Mouse (Mus musculus): Measurements from ENCODE around the gene Thsd4. TPM values are rescaled to one million over a fixed set of nuclear protein-coding genes. Genes with fewer than 3 reads are reported as not detected.

The Thsd4 gene
- polyA plus RNA-seq (2014; fragmentation: Nextera tagmentation; extraction: Ambion mirVana): 3.4 and 5.6 TPM in 2 replicates

- whole genome bisulfite sequencing: under 1% methylated on average over 50 of the region's 51 CpGs
- DNase-seq (peak; percentile 82), ATAC-seq (ENCODE audit: low FRiP score, low TSS enrichment) (peak; percentile 14; the same call in 1 of the 2 replicates)
- Histone ChIP-seq H3K27me3 (ENCODE audit: control insufficient read depth, insufficient read depth, low read length) (peaks cover 10% of the 10 kb centered on the region), H3K4me2 (ENCODE audit: low read length) (peak within 1 kb of the TSS; percentile 77), H3K4me1 (ENCODE audit: control insufficient read depth, insufficient read depth, low read length) (peaks cover 32% of the 10 kb centered on the region), H3K4me3 (replicated peaks; ENCODE audit: low read depth, low read length) (peak within 1 kb of the TSS; percentile 45), H3K27ac (replicated peaks; ENCODE audit: low read depth, low read length) (no peak within 1 kb of the TSS), H3K36me3 (ENCODE audit: control insufficient read depth, insufficient read depth, low read length) (no peaks in the 10 kb centered on the region), H3K9me3 (ENCODE audit: control insufficient read depth, low read length) (no peaks in the 10 kb centered on the region), H3K9ac (replicated peaks; ENCODE audit: low read length) (peak within 1 kb of the TSS; percentile 49; the same call in 1 of the 2 replicates)
Measured at GRCm38 (mm10) chr9:60521806-60522264, at the start of gene Thsd4. Gene Thsd4 (minus strand): TSS chr9:60522046.

GRCm38 (mm10) chr9:60571041-60571440 lies 49.2 kb upstream of the Thsd4 start:
- ATAC-seq (ENCODE audit: low FRiP score, low TSS enrichment): no peak
- no peaks in the 10 kb centered on the region for H3K4me1 ChIP-seq (ENCODE audit: control insufficient read depth, insufficient read depth, low read length)
- H3K4me2 ChIP-seq (ENCODE audit: low read length): no peak overlapping the region

DNA sequence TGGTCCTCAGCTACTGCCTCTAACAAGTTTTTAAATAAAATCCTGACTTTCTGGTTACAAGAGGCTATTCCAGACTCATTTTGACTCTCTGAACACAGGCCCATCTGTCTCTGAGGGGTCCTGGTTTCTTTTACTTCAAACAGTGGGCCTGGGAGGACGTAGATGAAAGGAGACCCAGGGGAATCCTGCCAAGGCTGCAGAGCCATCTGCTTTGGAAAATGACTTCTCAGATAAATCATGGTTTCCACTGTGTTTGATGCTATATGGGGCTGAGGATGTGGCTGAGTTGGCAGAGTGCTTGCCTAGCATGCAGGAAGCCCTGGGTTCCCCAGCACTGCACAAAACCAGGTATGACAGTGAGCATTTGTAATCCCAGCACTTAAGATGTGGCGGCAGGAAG lies 47.5 kb upstream of the Thsd4 start:
- H3K36me3 ChIP-seq (ENCODE audit: control insufficient read depth, insufficient read depth, low read length): no peaks in the 10 kb centered on the region
- 66% methylated on average over 2 of the region's 2 CpGs for WGBS
- H3K9me3 ChIP-seq (ENCODE audit: control insufficient read depth, low read length): no peaks in the 10 kb centered on the region
- no peak overlapping the region for H3K4me2 ChIP-seq (ENCODE audit: low read length)
- DNase-seq: peak; percentile 26
- no peak for ATAC-seq (ENCODE audit: low FRiP score, low TSS enrichment)
- H3K4me3 ChIP-seq (replicated peaks; ENCODE audit: low read depth, low read length): no peak overlapping the region
- no peak overlapping the region for H3K9ac ChIP-seq (replicated peaks; ENCODE audit: low read length)
- H3K27me3 ChIP-seq (ENCODE audit: control insufficient read depth, insufficient read depth, low read length): no peaks in the 10 kb centered on the region
- H3K27ac ChIP-seq (replicated peaks; ENCODE audit: low read depth, low read length): no peak overlapping the region
- H3K4me1 ChIP-seq (ENCODE audit: control insufficient read depth, insufficient read depth, low read length): no peaks in the 10 kb centered on the region

More at GRCm38 (mm10) chr9:60571041-60571440, 49.2 kb upstream of the Thsd4 start:
- Histone ChIP-seq H3K27me3 (ENCODE audit: control insufficient read depth, insufficient read depth, low read length) (no peaks in the 10 kb centered on the region), H3K36me3 (ENCODE audit: control insufficient read depth, insufficient read depth, low read length) (no peaks in the 10 kb centered on the region), H3K27ac (replicated peaks; ENCODE audit: low read depth, low read length) (0 out of 2 replicates have a peak overlapping the region, but pooled peaks have one; percentile 32), H3K4me3 (replicated peaks; ENCODE audit: low read depth, low read length) (no peak overlapping the region), H3K9me3 (ENCODE audit: control insufficient read depth, low read length) (no peaks in the 10 kb centered on the region), H3K9ac (replicated peaks; ENCODE audit: low read length) (no peak overlapping the region)
- peak; percentile 50 for DNase-seq
- WGBS: 57% methylated on average over 4 of the region's 4 CpGs

DNA sequence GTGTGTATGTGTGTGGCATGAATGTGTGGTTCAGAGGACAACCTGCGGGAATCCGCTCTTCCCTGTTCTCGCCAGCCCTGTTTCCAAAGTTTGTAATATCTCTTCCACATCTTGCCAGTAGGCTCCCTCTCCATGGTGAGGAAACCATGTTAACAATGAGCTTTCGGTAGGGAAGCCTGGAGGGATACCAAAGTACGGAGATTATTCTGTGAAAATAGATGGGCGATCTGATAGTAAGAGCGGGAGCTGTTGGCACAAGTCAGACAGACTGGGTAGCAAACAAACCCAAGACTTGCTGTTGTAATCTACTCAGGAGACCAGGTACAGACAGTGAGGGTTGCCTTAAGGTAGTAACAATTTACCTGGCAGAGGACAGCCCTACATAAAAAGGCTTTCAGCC lies 42.0 kb upstream of the Thsd4 start:
- no peak overlapping the region for H3K27ac ChIP-seq (replicated peaks; ENCODE audit: low read depth, low read length)
- ATAC-seq (ENCODE audit: low FRiP score, low TSS enrichment): no peak
- no peak overlapping the region for H3K9ac ChIP-seq (replicated peaks; ENCODE audit: low read length)
- no peaks in the 10 kb centered on the region for H3K27me3 ChIP-seq (ENCODE audit: control insufficient read depth, insufficient read depth, low read length)
- DNase-seq: no peak
- H3K4me3 ChIP-seq (replicated peaks; ENCODE audit: low read depth, low read length): no peak overlapping the region
- WGBS: 92% methylated on average over 7 of the region's 7 CpGs
- H3K9me3 ChIP-seq (ENCODE audit: control insufficient read depth, low read length): no peaks in the 10 kb centered on the region
- H3K4me2 ChIP-seq (ENCODE audit: low read length): no peak overlapping the region
- H3K36me3 ChIP-seq (ENCODE audit: control insufficient read depth, insufficient read depth, low read length): no peaks in the 10 kb centered on the region
- peaks cover 5% of the 10 kb centered on the region; the same call in 1 of the 2 replicates for H3K4me1 ChIP-seq (ENCODE audit: control insufficient read depth, insufficient read depth, low read length)

- no peaks in the 10 kb centered on the region for H3K36me3 ChIP-seq (ENCODE audit: control insufficient read depth, insufficient read depth, low read length)
- H3K27ac ChIP-seq (replicated peaks; ENCODE audit: low read depth, low read length): no peak overlapping the region
- no peak for ATAC-seq (ENCODE audit: low FRiP score, low TSS enrichment)
- 74% methylated on average over 20 of the region's 20 CpGs for WGBS
- no peak overlapping the region for H3K9ac ChIP-seq (replicated peaks; ENCODE audit: low read length)
- H3K4me2 ChIP-seq (ENCODE audit: low read length): no peak overlapping the region
- H3K4me3 ChIP-seq (replicated peaks; ENCODE audit: low read depth, low read length): no peak overlapping the region
- peak; percentile 27 for DNase-seq
- no peaks in the 10 kb centered on the region for H3K27me3 ChIP-seq (ENCODE audit: control insufficient read depth, insufficient read depth, low read length)
- no peaks in the 10 kb centered on the region for H3K9me3 ChIP-seq (ENCODE audit: control insufficient read depth, low read length)
- H3K4me1 ChIP-seq (ENCODE audit: control insufficient read depth, insufficient read depth, low read length): peaks cover 5% of the 10 kb centered on the region; the same call in 1 of the 2 replicates
Measured at GRCm38 (mm10) chr9:60562443-60563371, 40.9 kb upstream of the Thsd4 start.

DNA sequence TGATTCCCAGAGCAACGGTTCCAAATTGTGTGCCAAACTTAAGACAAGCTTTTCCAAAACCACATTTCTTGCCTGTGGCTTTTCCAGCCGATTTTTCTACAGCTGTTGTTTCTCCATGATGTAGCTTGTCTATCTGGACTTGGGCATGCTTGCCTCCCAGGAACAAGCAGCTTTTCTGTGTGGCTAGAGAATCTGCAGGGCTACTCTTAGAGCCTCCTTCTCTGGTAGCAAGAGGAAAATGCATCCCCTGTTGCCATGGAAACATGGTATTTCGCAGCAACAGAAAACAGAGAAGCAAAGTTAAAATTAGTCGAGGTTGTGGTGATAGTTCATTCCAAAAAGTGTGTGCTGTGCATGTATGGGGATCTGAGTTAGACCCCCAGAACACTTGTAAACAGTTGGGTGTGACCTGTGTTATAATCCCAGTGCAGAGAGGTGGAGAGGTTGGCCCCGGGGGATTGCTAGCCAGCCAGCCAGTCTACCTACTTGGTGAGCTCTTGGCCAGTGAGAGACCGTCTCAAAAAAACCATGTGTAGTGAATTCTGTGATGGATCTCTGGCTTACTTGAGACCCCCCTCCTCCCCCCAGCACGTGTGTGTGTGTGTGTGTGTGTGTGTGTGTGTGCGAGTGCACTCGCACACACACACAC lies 39.9 kb upstream of the Thsd4 start:
- DNase-seq: peak; percentile 73
- Histone ChIP-seq H3K4me1 (ENCODE audit: control insufficient read depth, insufficient read depth, low read length) (peaks cover 5% of the 10 kb centered on the region; the same call in 1 of the 2 replicates), H3K4me3 (replicated peaks; ENCODE audit: low read depth, low read length) (no peak overlapping the region), H3K27ac (replicated peaks; ENCODE audit: low read depth, low read length) (no peak overlapping the region), H3K4me2 (ENCODE audit: low read length) (no peak overlapping the region), H3K27me3 (ENCODE audit: control insufficient read depth, insufficient read depth, low read length) (no peaks in the 10 kb centered on the region), H3K9ac (replicated peaks; ENCODE audit: low read length) (no peak overlapping the region), H3K9me3 (ENCODE audit: control insufficient read depth, low read length) (no peaks in the 10 kb centered on the region), H3K36me3 (ENCODE audit: control insufficient read depth, insufficient read depth, low read length) (no peaks in the 10 kb centered on the region)
- WGBS: 58% methylated on average over 9 of the region's 9 CpGs
- no peak for ATAC-seq (ENCODE audit: low FRiP score, low TSS enrichment)

DNA sequence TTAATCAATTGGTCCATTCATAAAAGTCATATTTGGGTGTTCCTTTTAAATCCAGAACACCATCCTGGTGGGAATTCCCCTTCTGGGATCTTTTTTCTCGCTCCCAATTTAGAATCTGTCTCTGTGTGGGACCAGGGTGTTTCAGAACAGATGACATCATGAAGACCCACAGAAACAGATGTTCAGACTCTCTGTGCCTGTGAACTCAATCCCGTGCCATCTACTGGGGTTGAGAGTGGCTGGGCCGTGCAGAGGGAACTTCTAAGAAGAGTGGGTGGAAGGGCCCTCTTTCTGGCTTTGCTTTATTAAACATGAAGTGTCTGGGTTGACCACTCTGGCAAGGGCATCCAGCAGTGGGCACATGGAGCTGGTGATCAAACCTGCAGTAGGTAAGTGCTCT lies 36.7 kb upstream of the Thsd4 start:
- DNase-seq (no peak), ATAC-seq (ENCODE audit: low FRiP score, low TSS enrichment) (no peak)
- WGBS: 90% methylated on average over 3 of the region's 3 CpGs
- Histone ChIP-seq H3K9ac (replicated peaks; ENCODE audit: low read length) (no peak overlapping the region), H3K4me1 (ENCODE audit: control insufficient read depth, insufficient read depth, low read length) (peaks cover 5% of the 10 kb centered on the region; the same call in 1 of the 2 replicates), H3K27me3 (ENCODE audit: control insufficient read depth, insufficient read depth, low read length) (no peaks in the 10 kb centered on the region), H3K4me2 (ENCODE audit: low read length) (no peak overlapping the region), H3K4me3 (replicated peaks; ENCODE audit: low read depth, low read length) (no peak overlapping the region), H3K9me3 (ENCODE audit: control insufficient read depth, low read length) (no peaks in the 10 kb centered on the region), H3K27ac (replicated peaks; ENCODE audit: low read depth, low read length) (no peak overlapping the region), H3K36me3 (ENCODE audit: control insufficient read depth, insufficient read depth, low read length) (no peaks in the 10 kb centered on the region)

DNA sequence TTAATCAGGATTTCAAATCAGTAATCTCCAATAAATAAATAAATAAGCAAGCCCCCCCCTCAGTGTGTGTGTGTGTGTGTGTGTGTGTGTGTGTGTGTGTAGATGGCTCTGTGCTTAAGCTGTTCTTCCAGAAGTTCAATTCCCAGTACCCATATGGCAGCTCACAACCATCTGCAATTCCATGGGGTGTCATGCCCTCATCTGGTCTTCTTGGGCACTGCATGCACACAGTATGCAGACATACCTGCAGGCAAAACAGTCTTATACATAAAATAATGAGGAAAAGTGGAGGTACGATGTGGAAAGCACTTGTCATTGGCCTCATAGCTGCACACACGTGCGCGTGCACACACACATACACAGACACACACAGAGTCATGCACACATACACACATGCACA lies 29.4 kb upstream of the Thsd4 start:
- 92% methylated on average over 4 of the region's 4 CpGs for WGBS
- DNase-seq (no peak), ATAC-seq (ENCODE audit: low FRiP score, low TSS enrichment) (no peak)
- no peak overlapping the region for H3K9ac ChIP-seq (replicated peaks; ENCODE audit: low read length)
- no peak overlapping the region for H3K4me2 ChIP-seq (ENCODE audit: low read length)
- H3K4me3 ChIP-seq (replicated peaks; ENCODE audit: low read depth, low read length): no peak overlapping the region
- no peaks in the 10 kb centered on the region for H3K36me3 ChIP-seq (ENCODE audit: control insufficient read depth, insufficient read depth, low read length)
- no peaks in the 10 kb centered on the region for H3K9me3 ChIP-seq (ENCODE audit: control insufficient read depth, low read length)
- H3K27ac ChIP-seq (replicated peaks; ENCODE audit: low read depth, low read length): no peak overlapping the region
- no peaks in the 10 kb centered on the region for H3K27me3 ChIP-seq (ENCODE audit: control insufficient read depth, insufficient read depth, low read length)
- H3K4me1 ChIP-seq (ENCODE audit: control insufficient read depth, insufficient read depth, low read length): no peaks in the 10 kb centered on the region

Data from midbrain, embryonic 14.5 days (tissue).